Mouse (Mus musculus) bone marrow, adult 2 months (tissue): Measurements from ENCODE around the gene Klra8. TPM values are rescaled to one million over a fixed set of nuclear protein-coding genes. Genes with fewer than 3 reads are reported as not detected.
"Not testable (repeated sequence)": the region's sequence is repeated elsewhere in the genome, so short reads cannot be mapped to it uniquely, and the experiment has no call there.

Experiments
- H3K27ac ChIP-seq: fragments of 200-500 bp; 2 replicates; pipeline ENCODE4 v1.5.1; 2012; ENCODE audit warnings: low read depth, mild to moderate bottlenecking, control low read depth, inconsistent platforms, low read length; ENCODE audit not compliant: control insufficient read depth, poor library complexity, insufficient read depth
- H3K4me1 ChIP-seq: fragments of 200-500 bp; 2 replicates; pipeline ENCODE4 v1.6.1; 2011; ENCODE audit warnings: low read length; ENCODE audit not compliant: control insufficient read depth, insufficient read depth
- H3K4me3 ChIP-seq: fragments of 200-500 bp; replicated peaks from 2 replicates; pipeline ENCODE3; 2011; ENCODE audit warnings: mild to moderate bottlenecking, low read depth, low read length, control low read depth; ENCODE audit not compliant: control insufficient read depth
- CTCF ChIP-seq: fragments of 200-500 bp; IDR thresholded peaks from 2 replicates; pipeline ENCODE4 v1.5.1; 2011; ENCODE audit warnings: low read length, control low read depth; ENCODE audit not compliant: control insufficient read depth, insufficient read depth
- POLR2A ChIP-seq: fragments of 200-500 bp; IDR thresholded peaks from 2 replicates; pipeline ENCODE4 v1.6.1; 2011; ENCODE audit warnings: low read depth, mild to moderate bottlenecking, control low read depth, low read length, borderline replicate concordance; ENCODE audit not compliant: control insufficient read depth
- WGBS: fragments of 180-500 bp; shearing (Covaris S2); methylation state at CpG from one replicate; pipeline ENCODE4 v1.1.7; 2018; 5-methylcytosine and 5-hydroxymethylcytosine counted together
- polyA plus RNA-seq: library from polyadenylated mRNA; stranded (reverse); fragments of >200 nt; gene quantifications from 2 replicates; pipeline ENCODE4 v1.2.4, GENCODE M21; 2011; ENCODE audit warnings: low replicate concordance; ENCODE audit not compliant: missing spikeins, insufficient read depth, insufficient read length

Klra8 gene
- polyA plus RNA-seq = 5.2 and 7.9 TPM in 2 replicates

DNA sequence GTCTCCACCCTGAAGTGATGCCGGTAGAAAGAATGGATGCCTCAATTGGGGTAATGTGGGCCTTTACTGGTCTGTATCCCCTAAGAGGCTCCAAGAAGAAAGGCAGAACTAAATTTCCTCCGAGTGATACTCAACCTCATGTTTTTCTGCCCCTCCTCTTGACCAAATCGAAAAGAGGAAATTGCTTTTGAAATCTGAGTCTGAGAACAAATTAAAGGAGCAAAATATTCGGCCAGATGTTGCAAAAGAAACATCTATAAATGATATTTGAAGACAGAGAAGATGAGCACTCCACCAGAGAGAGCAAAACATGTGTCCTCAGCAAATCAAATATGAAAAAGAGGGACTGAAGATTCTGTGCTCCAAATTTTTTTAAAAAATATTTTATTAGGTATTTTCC, at the start of gene Klra8:
Klra8 (minus strand) TSS at position 101 of the 400 bp plus-strand sequence.
- WGBS = 32% methylated on average over 4 of the region's 4 CpGs
- H3K27ac ChIP-seq, H3K4me1 ChIP-seq, H3K4me3 ChIP-seq: not testable (repeated sequence)

DNA sequence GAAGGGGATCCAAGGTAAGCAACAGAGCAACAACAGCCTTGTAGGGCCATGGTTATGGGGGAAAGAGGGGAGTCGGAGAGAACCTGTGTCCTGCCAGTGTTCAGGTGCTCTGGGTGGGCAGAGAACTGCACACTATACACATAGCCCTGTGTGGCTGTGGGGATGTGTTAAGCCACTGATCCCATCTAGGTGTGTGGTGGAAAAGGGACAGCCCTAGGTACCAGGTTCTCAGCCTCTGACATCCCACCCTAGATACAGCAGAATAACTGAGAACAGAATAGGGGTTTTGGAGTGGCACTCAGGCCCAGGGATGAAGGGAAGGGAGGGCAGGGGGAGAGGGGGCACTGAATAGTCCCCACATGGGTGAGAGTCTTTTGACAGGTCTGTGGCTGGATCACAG, 19.2 kb downstream of the Klra8 start:
- TF ChIP-seq CTCF (no peak), POLR2A (no peak)
- 80% methylated on average over 1 of the region's 1 CpGs for WGBS
- H3K4me1 ChIP-seq = no peaks in the 10 kb centered on the region
- H3K27ac ChIP-seq = no peak overlapping the region
- no peak overlapping the region for H3K4me3 ChIP-seq

DNA sequence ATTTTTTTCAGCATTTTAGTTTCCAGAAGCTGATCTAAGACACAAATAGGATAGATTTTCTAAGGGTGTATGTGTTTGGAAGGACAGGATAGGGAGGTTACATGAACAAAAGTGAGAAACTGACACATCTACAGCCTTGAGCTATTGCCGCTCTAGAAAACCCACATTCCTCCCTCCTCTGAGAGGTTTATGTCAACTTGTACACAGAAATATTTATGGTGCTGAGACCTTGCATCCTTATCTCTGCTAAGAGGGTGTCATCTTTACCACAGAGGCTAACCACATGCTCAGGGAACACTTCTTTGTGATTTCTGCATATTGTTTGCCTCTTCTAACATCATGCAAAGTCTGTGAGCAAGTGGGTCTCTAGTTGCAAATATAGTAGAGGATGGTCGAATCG, 27.0 kb downstream of the Klra8 start:
- not testable (repeated sequence) for H3K4me3 ChIP-seq, H3K27ac ChIP-seq, H3K4me1 ChIP-seq
- WGBS = 67% methylated on average over 3 of the region's 3 CpGs

DNA sequence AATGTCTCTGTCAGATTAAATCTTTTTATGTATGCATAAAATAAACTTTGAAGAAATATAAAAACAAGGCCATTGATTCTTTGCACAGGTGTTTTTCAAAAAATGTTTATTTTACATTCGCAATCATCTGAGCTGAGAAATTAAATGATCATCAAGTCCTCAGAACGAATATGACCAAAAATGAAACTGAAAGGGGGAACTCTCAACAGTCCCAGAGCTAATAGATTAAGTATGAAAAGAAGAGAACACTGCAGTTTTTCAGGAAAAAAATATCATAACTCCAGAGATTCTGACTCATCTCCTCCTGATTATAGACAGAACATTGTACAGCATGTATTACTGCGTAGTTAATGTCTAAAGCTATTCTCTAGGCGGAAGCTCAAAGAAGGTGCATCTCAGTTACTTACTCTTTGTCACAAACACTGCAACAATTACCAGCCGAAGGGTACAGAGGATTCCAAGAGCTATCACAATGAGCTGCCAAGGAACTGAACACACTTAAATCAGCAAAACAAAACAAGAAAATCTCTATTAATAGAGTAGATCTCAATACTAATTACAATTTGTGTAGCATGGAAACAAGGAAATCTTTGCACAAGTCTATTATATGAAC, 37.3 kb downstream of the Klra8 start:
- WGBS = 31% methylated on average over 5 of the region's 5 CpGs
- Histone ChIP-seq H3K4me3 (no peak overlapping the region), H3K27ac (no peak overlapping the region), H3K4me1 (no peaks in the 10 kb centered on the region)
- TF ChIP-seq CTCF = no peak
- no peak for TF ChIP-seq POLR2A

DNA sequence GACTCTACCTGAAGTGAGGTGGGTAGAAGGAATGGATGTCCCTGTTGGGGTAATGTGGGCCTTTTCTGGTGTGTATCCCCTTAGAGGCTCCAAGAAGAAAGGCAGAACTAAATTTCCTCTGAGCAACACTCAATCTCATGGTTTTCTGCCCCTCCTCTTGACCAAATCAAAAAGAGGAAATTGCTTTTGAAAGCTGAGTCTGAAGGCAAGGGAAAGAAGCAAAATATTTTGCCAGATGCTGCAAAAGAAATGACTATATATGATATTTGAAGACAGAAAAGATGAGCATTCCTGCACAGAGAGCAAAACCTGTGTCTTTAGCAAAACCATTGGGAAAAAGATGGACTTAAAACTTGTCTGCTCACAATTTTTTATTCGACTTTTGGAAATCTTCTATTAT, 62.5 kb downstream of the Klra8 start, which contains the start of gene Klra4:
Klra4 (minus strand) TSS at position 101 of the 400 bp plus-strand sequence.
- H3K27ac ChIP-seq, H3K4me3 ChIP-seq, H3K4me1 ChIP-seq: not testable (repeated sequence)
- 70% methylated on average over 1 of the region's 1 CpGs for WGBS

Other genes with a start within 250 kb of the Klra8 start
- gene Klra5, start 212.2 kb downstream of the Klra8 start, polyA plus RNA-seq = not detected in 2 replicates
- not detected in 2 replicates for gene Klra6, start 102.9 kb downstream of the Klra8 start, polyA plus RNA-seq
- gene Klra4, start 62.6 kb downstream of the Klra8 start, polyA plus RNA-seq = 1.3 TPM in 1 of 2 replicates, not detected in the other
- gene Klra9, start 63.2 kb upstream of the Klra8 start, polyA plus RNA-seq = 3.0 and 4.9 TPM in 2 replicates
- 2.8 and 4.1 TPM in 2 replicates for gene Klra7, start 103.4 kb upstream of the Klra8 start, polyA plus RNA-seq
- gene Klra10, start 152.0 kb upstream of the Klra8 start, polyA plus RNA-seq = not detected in 2 replicates
- gene Klra3, start 207.7 kb upstream of the Klra8 start, polyA plus RNA-seq = 2.4 TPM in 1 of 2 replicates, not detected in the other